Mouse (Mus musculus) c-Kit-positive CD71-positive TER-119-negative erythroid progenitor cells, embryonic 14.5 days (primary cell): ENCODE measurements at regions not wholly inside any gene's neighbourhood (a gene's known extent, or its start where the extent isn't known, plus 50 kb on each side); places are given as distances from the start of the nearest gene placed in this dataset.
"Not testable (repeated sequence)": the region's sequence is repeated elsewhere in the genome, so short reads cannot be mapped to it uniquely, and the experiment has no call there.

Experiments
- DNase-seq: peaks from one replicate; pipeline ENCODE4 v3.0.0-alpha.2; 2013; ENCODE audit warnings: low read depth

DNA sequence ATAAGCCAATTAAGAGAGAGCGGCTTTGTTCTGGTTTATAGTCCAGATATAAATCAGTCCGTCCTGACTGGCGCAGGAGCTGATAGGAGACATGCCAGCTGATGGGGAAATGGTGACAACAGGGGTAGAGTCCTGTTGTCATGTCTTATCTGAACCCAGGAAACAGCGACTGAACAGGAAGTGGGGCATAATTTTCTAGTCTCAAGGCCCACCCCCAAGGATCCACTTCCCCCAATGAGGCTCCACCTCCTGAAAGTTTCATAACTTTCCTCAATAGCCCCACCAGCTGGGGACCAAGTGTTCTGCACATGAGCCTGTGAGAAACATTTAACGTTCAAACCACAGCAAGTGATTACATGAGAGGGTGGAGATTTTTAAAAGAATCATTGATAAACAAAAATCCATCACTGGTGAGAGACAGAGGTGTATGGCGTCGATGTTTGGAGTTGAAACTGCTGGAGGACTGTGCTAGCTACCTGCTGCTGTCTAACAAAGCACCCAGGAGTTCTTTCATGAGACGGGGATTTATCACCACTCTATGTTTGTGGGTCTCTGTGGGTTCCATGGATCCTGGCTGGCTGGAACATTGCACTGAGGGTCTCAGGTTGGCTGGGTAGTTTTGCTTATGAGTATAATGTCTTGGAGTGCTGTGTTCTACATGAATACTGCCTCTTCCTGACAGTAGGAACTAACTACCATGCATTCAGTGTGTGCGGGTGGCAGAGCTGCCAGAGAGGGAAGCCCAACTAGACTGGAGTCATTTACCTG, 132.0 kb upstream of the Gadl1 start:
- DNase-seq = no peak

- DNase-seq = no peak
Observed at GRCm38 (mm10) chr9:115778862-115779261, 130.4 kb upstream of the Gadl1 start.

- DNase-seq = no peak
Observed at GRCm38 (mm10) chr9:115799330-115799729, 109.9 kb upstream of the Gadl1 start.

DNA sequence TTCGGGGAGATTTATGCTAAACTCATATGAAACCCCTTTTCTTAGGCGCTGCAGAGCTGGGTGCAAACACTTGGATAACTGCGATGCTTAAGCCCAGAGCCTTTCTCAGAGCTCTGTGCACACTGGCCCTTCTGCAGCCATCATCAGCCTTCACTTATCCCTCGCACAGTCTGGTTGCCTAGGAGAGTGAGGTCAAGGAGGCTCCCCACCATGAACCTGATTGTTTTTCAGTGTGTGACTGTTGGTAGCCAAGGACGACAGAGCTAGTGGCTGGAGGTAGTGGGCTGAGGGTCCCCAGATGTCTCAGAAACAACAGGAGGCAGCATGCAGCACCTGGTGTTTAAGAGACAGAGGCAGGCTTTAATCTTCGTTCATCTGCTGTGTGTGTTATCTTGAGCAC, 108.6 kb upstream of the Gadl1 start:
- no peak for DNase-seq

DNA sequence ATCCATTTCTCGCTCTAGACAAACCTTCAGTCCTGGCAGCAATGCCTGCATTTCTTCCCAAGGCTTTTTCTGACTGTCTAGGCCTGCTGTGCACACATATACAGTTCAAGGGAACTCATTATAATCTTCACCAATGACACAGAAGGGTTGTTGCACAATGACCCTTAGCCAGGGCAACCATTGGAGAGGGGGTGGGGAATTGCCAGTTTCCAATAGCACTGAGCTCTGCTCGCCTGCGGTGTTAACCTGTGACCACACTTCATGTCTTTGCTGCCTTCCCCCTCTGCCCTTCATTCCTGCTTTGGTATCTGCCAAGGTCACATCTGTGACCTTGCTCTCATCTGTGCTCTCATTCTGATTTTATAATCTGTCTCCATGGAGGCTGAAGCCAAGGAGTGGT, 106.2 kb upstream of the Gadl1 start:
- DNase-seq = no peak

- DNase-seq = no peak
Observed at GRCm38 (mm10) chr9:115805224-115805623, 104.0 kb upstream of the Gadl1 start.

GRCm38 (mm10) chr9:115806018-115806702, 103.1 kb upstream of the Gadl1 start:
- no peak for DNase-seq

DNA sequence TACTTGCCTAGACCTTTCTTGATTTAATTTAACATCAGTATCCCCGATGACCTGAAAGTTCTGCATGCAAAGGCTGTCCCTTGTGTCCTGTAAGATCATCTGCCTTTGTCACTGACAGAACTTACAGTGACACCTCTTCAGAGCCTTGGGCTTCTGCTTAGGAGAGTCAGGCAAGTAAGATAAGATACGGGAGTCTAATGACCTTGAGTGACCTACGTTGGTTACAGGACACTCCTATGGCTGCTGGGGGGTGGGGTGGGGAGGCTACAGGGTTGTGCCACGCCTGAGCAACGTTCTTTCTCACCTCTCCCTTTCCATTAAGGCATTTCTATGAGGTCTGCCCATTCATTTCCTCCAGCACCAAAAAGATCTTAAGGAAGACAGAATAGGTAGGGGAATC, 69.1 kb upstream of the Gadl1 start:
- DNase-seq = no peak

DNA sequence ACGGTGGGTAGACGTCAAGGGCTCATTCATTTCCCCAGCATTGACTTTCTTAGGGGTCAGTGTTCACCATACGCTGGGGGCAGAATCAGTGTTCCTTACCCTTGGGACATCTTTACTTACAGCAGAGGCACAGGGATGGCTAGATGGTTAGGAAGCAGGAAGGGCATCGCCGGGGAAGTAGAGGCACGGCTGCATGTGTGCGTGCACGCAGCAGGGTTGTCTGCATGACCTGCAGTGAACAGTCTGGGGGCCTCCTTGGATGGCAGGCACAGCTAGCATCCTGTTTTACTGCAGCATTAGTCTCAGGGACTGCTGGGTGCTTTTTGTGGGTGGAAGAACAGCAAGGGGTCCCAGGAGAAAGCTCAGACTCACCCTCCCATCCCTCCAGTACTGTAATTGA, 68.5 kb upstream of the Gadl1 start:
- DNase-seq = no peak

DNA sequence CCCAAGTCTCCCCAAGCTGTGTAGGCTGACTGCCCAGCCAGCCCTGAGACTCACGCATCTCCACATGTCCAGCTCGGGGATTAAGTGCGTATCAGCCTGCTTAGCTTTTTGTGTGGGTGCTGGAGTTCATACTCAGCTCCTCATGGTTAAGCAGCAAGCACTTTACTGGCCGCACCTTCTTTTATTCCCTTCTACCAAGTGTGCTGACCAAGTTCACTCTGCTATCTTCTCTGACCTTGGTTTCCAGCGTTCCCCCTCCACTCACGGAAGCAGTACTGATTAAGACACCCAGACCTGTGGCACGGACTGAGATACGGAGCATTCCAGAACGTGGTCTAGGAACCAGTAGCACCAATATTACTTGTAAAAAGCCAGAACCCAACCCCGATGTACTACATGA, 67.6 kb upstream of the Gadl1 start:
- DNase-seq = no peak

- no peak for DNase-seq
Observed at GRCm38 (mm10) chr9:115844340-115844739, 64.9 kb upstream of the Gadl1 start.

GRCm38 (mm10) chr9:115845091-115845490, 64.2 kb upstream of the Gadl1 start:
- no peak for DNase-seq

DNA sequence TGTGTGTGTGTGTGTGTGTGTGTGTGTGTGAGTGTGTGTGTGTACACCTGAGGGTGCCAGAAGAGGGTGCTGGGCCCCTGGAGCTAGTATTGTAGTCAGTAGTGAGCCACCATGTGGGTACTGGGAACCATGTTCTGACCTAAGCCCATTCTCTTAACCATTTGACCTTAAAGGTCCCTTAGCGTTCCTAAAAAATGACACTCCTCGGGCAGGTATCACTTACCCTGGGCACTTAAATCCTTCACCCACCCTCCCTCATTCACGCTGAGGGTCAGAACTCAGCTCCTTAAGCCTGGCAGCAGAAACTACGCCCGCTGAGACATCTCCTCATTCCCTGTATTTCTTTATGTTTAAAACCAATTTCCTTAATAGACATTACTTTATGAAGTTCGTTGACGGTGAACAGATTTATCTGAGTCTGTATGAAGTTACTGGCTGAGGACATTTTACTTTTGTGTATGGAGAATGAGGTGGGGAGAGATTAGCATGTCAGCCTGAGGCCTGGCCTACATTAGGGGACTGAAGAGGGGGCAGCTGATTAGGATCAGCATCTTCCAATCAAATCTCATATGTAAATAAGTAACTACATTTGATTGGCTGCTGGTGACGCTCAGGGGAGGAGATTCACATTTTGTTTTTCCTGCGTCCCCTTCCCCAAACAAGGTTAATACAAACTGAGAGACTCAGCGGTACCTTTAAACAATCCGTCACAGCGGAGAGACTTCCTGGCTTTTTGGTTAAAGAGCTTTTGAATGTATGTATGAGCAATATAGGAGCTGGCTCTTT, 61.8 kb upstream of the Gadl1 start:
- no peak for DNase-seq

DNA sequence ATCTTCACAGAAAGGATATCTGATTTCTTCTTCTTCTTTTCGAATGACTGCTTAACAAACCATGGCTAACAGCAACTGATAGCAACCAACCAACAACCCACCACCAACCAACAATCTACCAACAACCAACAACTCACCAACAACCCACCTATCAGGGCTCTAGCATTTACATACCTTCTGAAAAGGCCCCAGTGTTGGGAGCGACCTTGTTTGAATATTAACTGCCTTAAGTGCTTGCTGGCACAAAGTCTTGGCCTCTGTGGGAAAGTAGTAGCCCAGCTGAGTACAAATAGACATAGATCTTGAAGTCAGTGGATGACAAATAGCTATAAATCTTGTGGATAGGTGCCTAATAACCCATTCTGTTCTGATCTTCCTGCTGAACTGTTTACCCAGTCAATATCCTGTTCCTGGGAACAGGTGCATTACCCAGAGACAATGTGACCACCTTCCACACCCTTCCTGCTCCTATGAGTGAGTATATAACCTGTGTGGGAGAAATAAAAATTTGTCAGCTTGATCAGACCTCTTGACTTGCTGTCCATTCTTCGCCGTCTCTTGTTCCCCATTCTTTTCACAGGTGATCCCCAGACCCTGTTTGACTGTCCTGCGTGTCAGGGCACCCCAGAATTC, 55.9 kb upstream of the Gadl1 start:
- not testable (repeated sequence) for DNase-seq

- DNase-seq = no peak
Observed at GRCm38 (mm10) chr9:115857301-115857700, 52.0 kb upstream of the Gadl1 start.

GRCm38 (mm10) chr9:115858848-115859247, 50.4 kb upstream of the Gadl1 start:
- no peak for DNase-seq
